Mouse (Mus musculus) left cerebral cortex, postnatal 14 days (tissue): ENCODE measurements at regions not wholly inside any gene's neighbourhood (a gene's known extent, or its start where the extent isn't known, plus 50 kb on each side); places are given as distances from the start of the nearest gene placed in this dataset.
"Not testable (repeated sequence)": the region's sequence is repeated elsewhere in the genome, so short reads cannot be mapped to it uniquely, and the experiment has no call there.

Experiments
- DNase-seq, 2 experiments: peaks; one replicate each; pipeline ENCODE4 v3.0.0; 2021 to 2022; ENCODE audit warnings: low spot score in 2 of 2, mixed read lengths in 1 of 2
- intact Hi-C: fragments of 180-260 bp; cut with DNase I; formaldehyde crosslinking; loops from one replicate; pipeline ENCODE4 v1.15.1; 2025

DNA sequence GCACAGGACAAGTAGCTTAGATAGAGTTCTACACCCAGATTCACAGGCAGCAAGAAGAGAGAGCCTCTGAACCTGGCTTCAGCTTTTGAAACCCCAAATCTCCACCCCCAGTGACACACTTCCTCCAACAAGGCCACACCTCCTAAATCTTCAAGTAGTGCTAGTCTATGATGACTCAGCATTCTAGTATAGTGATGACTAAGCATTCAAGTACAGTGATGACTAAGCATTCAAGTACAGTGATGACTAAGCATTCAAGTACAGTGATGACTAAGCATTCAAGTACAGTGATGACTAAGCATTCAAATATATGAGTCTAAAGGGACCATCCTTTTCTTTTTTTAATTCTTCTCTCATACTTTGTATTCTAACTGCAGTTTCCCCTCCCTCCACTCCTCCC lies 225.8 kb downstream of the Diras2 start:
- intact Hi-C loops, DNase-seq: not testable (repeated sequence)

DNA sequence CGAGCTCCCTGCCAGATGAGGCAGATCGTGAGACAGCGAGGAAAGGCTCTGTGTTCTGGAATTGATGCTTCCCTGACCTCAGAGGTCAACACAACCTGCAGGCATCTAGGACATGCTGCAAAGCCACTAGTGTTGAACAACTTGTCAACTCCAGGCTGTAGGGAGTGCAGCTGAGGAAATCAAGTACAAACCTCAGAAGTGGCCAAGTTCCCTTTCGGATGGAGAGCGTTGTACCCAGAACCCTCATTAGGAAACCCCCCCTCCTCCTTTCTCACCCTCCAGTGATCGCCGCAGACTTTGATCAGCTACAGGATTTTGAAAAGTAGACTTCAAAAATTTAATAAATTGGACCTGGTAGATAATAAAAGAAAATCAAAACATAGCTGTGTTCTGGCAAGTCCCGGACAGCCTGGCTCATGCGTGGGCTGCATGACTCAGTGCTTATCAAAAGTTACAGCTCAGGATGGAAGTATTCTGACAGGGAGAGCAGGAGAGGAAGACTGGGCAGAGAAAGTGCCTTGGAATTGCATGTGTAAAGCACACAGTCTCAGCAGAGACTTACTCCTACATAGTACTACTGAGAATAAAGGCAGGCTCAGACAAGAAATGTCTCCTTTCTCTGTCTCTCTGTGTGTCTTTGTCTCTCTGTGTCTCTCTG lies 224.2 kb downstream of the Diras2 start:
- intact Hi-C loops, result no loop called here
- peak in 1 of 2 experiments; percentile 40 for DNase-seq

DNA sequence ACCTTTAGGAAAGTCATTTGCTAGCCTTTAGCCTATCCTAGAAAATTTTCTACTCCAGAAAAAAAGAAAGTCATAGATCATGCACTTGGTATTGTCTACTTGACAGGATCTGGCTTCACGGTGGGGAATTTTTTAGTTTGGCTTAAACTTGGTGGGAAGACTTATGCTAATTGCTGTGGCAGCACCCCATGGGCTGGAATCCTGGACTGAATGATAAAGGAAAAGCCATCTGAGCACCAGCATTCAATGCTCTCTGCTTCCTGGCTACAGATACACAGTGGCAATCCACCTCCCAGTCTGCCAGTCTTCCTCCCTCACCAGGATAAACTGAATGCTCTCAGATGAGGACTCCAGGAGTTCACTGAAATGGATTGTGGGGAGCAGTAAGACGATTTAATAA lies 220.1 kb downstream of the Diras2 start:
- intact Hi-C loops, result no loop called here
- no peak for DNase-seq

DNA sequence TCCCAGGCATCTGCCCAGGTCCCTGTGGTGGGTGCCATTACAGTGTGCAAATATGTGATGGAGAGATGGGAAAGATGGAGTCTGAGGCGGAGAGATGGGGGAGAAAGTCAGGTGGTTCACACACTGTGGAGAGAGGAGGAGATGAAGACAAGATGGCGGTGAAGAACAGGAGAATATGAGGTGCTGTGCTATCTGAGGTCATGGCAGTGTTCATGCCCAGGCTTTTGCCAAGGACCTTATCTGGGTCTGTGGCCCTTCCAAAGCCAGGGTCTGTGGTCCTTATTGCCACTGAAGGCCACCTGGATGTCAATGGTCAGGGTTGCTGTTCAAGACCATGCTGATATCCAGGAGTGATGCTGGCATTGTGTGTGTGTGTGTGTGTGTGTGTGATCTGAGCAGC lies 212.8 kb downstream of the Diras2 start:
- intact Hi-C loops, result no loop called here
- no peak for DNase-seq

DNA sequence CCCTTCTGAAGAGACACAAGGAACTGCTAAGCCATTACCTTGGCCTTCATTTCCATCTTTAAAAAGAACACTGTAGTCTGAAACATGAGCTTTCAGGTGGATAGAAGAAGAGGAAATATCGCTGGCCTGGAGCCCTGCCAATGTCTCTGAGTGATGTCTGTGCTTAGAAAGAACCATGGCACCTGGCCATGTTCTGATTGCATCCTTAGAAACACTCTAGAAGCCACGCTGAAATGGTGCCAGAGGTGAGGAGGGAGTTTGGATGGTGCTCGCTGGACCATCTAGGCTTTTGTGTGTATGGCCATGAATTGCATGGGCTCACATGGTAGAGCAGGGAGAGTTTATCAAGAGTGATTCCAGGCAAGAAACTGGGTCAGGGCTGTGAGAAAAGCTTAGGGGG lies 207.4 kb downstream of the Diras2 start:
- intact Hi-C loops, result no loop called here
- no peak for DNase-seq

DNA sequence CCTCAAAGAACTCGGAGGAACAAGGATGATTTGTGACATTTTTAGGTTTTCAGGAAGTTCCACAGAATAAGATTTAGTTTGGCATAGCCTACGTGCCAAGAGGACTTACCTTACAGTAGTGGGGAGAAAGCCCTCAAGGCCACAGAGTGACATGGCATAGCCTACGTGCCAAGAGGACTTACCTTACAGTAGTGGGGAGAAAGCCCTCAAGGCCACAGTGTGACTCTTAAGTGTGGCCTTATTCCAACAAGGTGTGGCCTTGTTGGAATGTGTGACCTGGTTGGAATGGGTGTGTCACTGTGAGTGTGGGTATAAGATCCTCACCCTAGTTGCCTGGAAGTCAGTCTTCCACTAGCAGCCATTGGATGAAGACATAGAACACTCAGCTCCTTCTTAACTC lies 206.7 kb downstream of the Diras2 start:
- intact Hi-C loops, DNase-seq: not testable (repeated sequence)

DNA sequence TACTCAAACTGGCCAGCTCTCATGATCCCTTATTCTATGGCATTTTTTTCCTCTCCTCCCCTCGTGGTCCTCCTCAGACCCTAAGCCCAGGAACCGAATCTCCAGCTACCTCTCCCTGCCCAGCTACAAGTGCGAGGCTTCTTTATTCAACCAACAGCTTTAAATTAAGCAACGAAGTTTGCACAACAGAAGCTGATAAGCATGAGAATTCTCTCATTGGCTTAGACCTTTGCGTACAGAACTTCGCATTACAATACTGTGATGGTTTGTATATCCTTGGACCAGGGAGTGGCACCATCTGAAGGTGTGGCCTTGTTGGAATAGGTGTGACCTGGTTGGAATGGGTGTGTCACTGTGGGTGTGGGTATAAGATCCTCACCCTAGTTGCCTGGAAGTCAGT lies 205.4 kb downstream of the Diras2 start:
- intact Hi-C loops, DNase-seq: not testable (repeated sequence)

DNA sequence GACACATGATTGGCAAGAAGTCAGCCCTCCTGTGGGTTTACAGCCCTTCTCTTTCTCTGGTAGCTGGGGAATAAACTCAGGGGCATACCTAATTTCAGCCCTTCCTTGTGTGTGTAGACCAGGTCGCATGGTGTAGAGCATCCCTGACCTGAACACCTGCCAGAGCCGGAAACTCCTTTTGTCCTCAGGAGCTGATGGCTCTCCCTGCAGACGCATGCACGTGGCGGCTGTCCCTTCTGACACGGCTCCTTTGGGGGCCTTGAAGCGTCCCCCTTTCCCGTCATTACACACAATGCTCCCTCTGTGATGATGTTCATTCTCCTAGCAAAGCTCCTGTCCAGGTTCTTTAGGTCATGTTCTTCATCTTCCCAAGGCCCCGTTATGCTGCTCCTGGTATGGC lies 203.3 kb downstream of the Diras2 start:
- intact Hi-C loops, result no loop called here
- no peak for DNase-seq

DNA sequence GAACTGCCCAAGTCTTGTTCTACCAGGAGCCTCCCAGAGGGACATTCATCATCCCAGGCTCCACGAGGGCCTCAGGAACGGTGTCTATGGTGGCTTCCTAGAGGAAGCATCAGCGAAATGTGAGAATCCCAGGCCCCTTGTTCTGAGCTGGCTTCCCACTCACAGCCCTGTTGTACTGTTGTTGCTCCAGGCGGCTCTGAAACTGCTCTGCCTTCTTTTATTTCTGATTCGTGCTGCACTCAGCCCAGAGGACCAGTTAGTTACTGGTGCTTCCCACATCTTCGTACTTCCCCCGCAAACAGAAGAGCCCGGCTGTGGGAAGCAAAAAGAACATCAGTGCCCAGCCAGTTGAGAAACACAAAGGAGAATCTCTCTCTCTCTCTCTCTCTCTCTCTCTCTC lies 202.3 kb downstream of the Diras2 start:
- intact Hi-C loops, result no loop called here
- DNase-seq, result peak; percentile 49 to 64

DNA sequence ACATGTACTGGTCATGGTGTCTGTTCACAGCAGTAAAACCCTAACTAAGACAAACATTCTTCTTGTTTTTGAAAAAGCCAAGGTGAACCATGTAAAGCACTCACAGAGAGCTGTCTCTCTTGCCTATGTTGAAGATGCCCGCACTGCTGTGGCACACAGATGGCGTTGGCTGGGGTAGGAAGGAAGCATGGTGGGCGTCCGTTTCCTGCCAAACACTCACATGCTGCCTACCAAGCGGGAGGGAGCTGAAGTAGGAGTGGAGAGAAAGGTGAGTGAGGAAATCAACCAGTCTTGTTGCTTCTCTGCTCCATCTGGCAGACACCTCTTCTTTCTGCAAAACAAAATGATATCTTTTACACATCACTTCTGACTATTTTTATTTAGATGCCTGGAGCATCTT lies 200.0 kb downstream of the Diras2 start:
- DNase-seq, result peak; percentile 37 to 45
- intact Hi-C loops, result no loop called here

DNA sequence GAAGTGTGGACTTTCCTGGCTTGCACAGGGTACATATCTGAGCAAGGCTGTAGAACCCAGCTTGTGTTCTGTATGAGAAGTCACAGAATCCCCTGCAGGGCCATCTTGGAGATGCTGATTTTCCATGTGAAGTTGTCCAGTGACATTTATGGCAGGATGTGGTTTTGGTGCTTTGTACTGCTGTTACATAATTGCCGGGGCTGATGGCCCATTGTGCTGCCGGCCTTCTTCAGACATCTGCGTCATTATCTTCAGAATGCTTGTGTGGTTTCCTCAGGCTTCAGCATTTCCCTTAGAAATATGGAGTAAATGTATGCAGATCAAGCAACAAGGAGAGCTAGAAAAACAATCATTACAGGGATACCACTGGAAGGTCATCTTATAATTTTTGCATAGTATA lies 196.1 kb downstream of the Diras2 start:
- intact Hi-C loops, result no loop called here
- DNase-seq, result no peak

DNA sequence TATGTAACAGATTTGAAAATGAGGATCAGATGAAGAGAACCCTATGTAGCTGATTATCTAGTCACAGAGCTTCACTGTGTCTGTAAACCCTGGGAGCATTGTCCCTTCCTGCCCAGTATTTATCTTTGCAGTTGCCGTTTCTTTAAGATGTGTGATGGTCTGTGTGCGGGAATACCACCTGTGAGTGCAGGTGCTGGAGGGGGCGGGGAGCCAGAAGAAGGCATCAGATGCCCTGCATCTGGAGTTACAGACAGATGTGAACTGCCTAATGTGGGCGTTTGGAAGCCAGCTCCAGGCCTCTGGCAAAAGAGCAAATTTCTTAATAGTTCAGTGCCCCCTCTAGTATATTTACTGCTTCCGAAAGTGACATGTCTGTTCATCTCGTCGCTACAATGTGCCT lies 193.1 kb downstream of the Diras2 start:
- no peak for DNase-seq
- intact Hi-C loops, result no loop called here

DNA sequence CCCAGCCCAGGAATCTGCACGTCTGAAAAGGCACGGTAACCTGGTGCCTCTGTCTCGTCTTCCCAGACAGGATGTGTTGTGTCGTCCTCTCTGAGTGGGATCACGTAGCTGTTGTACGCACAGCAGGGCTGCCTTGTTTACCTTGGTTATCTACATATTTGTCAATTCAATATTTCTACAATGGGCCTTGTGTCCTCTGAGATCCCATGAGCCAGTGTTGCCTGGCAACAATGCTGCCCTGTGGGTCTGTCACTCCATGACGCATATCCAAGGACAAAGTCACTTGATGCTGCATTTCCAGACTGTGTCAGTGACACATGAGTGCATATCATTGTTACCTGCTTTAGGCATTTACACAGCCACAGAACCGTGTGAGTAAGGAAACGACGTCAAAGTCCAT lies 191.9 kb downstream of the Diras2 start:
- intact Hi-C loops, result no loop called here
- DNase-seq, result no peak

DNA sequence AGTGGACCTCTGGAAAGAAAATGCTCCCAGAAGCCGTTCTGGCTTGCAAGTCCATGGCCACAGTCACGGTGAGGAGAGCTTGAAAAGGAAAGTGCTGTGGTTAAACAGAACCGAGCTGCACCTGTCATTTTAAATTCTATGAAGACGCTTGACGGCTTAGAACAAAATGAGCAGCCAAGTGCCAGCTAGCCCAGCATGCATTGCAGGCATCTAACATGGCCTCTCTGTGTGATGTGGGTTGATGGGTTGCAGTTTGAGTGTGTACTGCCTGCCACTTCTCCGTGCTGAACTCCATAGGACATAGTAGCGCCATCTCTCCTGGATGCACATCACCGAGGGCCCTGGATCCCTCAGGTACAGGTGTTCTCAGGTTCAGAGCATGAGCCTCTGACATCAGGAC lies 189.1 kb downstream of the Diras2 start:
- no peak for DNase-seq
- intact Hi-C loops, result no loop called here

DNA sequence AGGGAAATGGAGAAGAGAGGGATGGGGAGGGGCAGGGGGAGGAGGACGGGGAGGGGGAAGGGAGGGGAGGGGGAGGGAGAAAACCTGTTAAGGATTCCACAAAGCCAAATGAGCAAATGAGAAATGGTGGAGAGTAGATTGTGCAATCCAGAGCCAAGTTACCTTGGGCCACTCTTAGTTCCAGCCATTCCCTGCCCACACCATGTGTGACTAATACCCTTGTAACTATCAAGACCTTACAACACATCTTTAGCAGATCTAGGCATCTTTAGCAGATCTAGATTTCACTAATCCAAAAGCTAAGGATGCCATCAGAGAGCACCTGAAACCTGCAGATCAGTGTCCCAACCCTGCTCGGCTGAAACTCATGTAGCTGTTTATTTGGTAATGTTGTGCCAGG lies 186.7 kb downstream of the Diras2 start:
- intact Hi-C loops, result no loop called here
- DNase-seq, result no peak

DNA sequence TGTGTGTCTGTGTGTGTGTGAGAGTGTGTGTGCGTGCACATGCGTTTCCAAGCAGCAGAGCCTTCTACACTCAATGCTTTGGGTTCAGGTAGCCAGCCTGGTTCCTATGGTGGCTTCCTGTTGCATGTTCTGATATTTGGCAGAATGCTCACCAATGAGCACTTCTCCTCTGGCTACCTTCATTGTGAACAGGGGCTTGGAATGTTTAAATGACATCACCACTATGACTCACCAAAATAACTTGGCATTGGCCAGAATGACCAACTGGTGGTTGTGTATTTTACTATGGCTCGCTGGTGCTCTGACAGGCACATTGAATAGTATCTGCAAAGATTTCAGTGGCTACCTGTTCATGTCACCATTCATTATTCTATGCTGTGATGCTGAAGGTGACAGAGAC lies 186.2 kb downstream of the Diras2 start:
- no peak for DNase-seq
- intact Hi-C loops, result loop anchor here (5.0 kb wide), 2 partner anchors 68 to 182 kb away; no protein-coding TSS in a partner anchor

DNA sequence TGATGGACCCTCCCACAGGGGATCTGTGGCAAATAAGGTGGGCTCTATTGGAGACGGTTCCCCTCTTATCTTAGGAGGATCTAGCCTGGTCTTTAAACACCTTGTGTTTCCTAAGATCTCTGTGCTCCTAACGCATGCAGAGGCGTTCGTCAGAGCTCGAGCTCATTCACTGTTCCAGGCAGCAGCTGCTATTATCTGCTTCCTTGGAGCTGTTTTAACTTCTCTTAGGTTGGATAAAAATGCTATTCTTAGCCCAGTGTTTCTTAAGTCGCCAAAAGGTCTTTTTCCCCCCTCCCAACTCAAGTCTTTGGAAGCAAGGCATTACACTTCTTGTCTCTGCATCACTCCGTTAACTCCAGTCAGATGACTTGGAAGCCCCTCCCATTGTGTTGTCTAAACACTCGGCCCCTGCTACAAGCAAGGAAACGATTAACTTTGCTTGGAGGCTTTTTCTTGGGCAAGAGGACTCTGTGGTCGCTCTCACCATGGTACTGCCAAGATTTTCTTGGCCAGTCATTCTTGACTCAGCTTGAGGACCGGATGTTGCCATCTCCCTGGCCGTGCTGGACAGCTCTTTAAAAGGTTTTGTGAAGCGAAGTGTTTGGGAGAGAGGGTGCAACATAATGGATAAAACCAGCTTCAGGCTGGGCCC lies 185.6 kb downstream of the Diras2 start:
- intact Hi-C loops, result loop anchor here (2.0 to 5.0 kb wide), 3 partner anchors 68 to 182 kb away; no protein-coding TSS in a partner anchor
- peak; percentile 32 to 37 for DNase-seq

DNA sequence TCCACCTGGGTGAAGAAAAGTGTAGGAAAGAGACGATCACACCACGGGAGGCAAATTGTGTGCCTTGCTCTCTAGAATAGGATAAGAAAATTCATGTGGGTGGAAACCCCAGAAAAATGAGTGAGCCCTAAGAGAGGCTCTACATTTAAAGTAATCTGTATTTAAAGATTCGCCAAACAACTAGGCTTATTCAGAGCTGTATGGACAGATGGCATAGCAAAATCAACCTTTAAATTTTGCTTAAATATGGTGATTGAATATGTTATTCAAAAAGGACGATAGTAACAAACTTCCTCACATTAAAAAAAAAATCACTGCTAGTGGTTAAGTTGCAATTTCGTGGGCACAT lies 185.1 kb downstream of the Diras2 start:
- DNase-seq, result peak; percentile 9 to 31
- intact Hi-C loops, result loop anchor here (2.0 to 5.0 kb wide), 3 partner anchors 69 to 181 kb away; no protein-coding TSS in a partner anchor

DNA sequence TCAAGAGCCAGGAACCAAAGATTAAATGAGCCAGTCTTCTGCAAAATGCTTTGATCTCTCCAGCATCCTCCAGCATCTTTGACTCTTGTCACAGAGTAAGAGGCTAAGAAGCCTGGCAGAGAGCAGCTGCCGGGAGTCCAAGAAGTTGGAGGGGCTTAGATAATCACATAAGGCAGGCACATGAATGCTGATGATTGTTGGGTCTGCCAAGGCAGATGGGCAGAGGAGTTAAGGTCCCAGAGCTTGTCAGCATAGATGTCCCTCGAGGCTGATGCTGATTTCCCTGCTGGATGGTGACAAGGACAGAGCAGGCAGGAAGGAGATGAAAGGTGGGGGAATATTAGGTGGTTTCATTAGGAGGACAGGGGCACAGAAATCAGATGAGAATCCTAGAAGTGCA lies 183.4 kb downstream of the Diras2 start:
- intact Hi-C loops, result loop anchor here (2.0 to 5.0 kb wide), 3 partner anchors 70 to 180 kb away; no protein-coding TSS in a partner anchor

DNA sequence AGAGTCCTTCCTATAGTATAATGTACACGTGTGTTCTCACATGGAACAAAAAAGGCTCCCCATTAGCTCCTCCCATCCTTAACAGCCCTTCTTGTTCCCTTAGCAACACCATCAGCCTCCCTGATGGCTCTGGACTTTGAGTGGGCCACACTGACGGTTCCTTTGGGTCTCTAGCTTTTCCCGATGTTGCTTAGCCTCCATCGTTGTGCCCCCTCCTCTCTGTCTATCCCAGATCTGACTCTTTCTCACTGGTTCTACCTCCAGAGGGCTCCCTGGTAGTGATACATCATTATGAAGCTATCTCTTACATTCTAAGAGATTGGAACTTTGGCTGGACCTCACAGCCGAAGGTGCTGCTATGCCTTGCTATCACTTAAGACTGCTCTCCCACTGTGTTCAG lies 181.5 kb downstream of the Diras2 start:
- no peak for DNase-seq

More for the DNA sequence above, 183.4 kb downstream of the Diras2 start:
- no peak for DNase-seq

DNA sequence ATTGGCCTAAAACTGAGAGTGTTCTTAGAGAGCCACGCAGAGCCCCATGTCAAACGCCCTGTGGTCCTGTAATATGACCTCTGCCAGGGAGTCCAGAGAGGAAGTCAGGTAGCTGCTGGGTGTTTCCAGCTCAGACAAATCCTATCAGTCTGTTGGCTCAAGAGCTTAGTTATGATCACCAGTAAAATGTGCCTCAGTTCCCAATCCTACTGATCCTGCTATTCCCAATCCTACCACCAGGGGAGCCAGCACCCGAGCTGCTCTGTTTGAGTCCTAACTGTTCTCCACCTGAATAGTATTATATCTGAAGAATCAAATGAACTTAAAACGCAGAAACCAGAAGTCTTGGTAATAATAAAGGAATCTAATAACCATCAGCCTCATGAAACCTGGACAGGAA lies 178.5 kb downstream of the Diras2 start:
- DNase-seq, result peak in 1 of 2 experiments; percentile 40
- intact Hi-C loops, result no loop called here

More for the DNA sequence above, 181.5 kb downstream of the Diras2 start:
- intact Hi-C loops, result loop anchor here (5.0 kb wide), 2 partner anchors 72 to 178 kb away; no protein-coding TSS in a partner anchor
